8 mouse cellular contexts compared by ENCODE assay signal in genomic region chr4:62870391-62870983, GRCm38 (mm10).
DNase-seq lines count a peak whose midpoint lies in the region; ATAC-seq lines count a peak whose summit lies in the region.

No protein-coding gene starts in this region.

- no peak overlapping the region for H3K4me2 ChIP-seq in hindbrain, embryonic 14.5 days (replicated peaks)
- no peak overlapping the region; the same call in 1 of the 2 replicates for H3K4me2 ChIP-seq in forebrain, embryonic 16.5 days (ENCODE audit: low read length)
- no peak overlapping the region for H3K4me2 ChIP-seq in kidney, embryonic 15.5 days
- no peak overlapping the region for H3K4me2 ChIP-seq in liver, embryonic 12.5 days

- peak; percentile 82 for ATAC-seq in hindbrain, embryonic 14.5 days (ENCODE audit: low FRiP score)
- peak; percentile 84 for ATAC-seq in forebrain, embryonic 16.5 days
- ATAC-seq in kidney, embryonic 15.5 days (replicated peaks; ENCODE audit: low FRiP score): peak; percentile 36; the same call in 1 of the 2 replicates
- no peak for ATAC-seq in liver, embryonic 12.5 days

- H3K4me3 ChIP-seq in hindbrain, embryonic 14.5 days (replicated peaks; ENCODE audit: low read length): no peak overlapping the region
- no peak overlapping the region for H3K4me3 ChIP-seq in hindbrain, embryonic 10.5 days
- no peak overlapping the region for H3K4me3 ChIP-seq in forebrain, embryonic 16.5 days (replicated peaks; ENCODE audit: low read length)
- no peak overlapping the region for H3K4me3 ChIP-seq in kidney, embryonic 15.5 days (replicated peaks)
- no peak overlapping the region for H3K4me3 ChIP-seq in liver, embryonic 12.5 days

- H3K27me3 ChIP-seq in hindbrain, embryonic 14.5 days (ENCODE audit: control insufficient read depth, insufficient read depth, low read length): no peaks in the 10 kb centered on the region
- no peaks in the 10 kb centered on the region for H3K27me3 ChIP-seq in hindbrain, embryonic 10.5 days (ENCODE audit: insufficient read depth, poor library complexity, severe bottlenecking)
- H3K27me3 ChIP-seq in forebrain, embryonic 16.5 days (replicated peaks; ENCODE audit: control insufficient read depth, insufficient read depth, low read length): peaks cover 12% of the 10 kb centered on the region; the same call in 1 of the 2 replicates
- H3K27me3 ChIP-seq in kidney, embryonic 15.5 days: no peaks in the 10 kb centered on the region
- H3K27me3 ChIP-seq in liver, embryonic 12.5 days (replicated peaks): no peaks in the 10 kb centered on the region

- H3K27ac ChIP-seq in hindbrain, embryonic 14.5 days: peak overlapping the region; percentile 32; the same call in 1 of the 2 replicates
- H3K27ac ChIP-seq in hindbrain, embryonic 10.5 days: no peak overlapping the region
- no peak overlapping the region for H3K27ac ChIP-seq in forebrain, embryonic 16.5 days (ENCODE audit: low read length)
- H3K27ac ChIP-seq in kidney, embryonic 15.5 days: no peak overlapping the region
- no peak overlapping the region for H3K27ac ChIP-seq in liver, embryonic 12.5 days

- no peak overlapping the region for H3K9ac ChIP-seq in hindbrain, embryonic 14.5 days
- H3K9ac ChIP-seq in forebrain, embryonic 16.5 days (replicated peaks; ENCODE audit: low read depth, low read length): no peak overlapping the region
- H3K9ac ChIP-seq in kidney, embryonic 15.5 days: no peak overlapping the region
- no peak overlapping the region for H3K9ac ChIP-seq in liver, embryonic 12.5 days

- peak; percentile 34 for DNase-seq in hindbrain, embryonic 14.5 days (ENCODE audit: low spot score)
- DNase-seq in hindbrain, embryonic 10.5 days (ENCODE audit: low spot score): no peak
- peak; percentile 9 for DNase-seq in lung, postnatal 14 days
- no peak for DNase-seq in urinary bladder, postnatal 4 days (ENCODE audit: low spot score in 2 of 2)
- DNase-seq in B cell, adult 2 months: no peak

- H3K36me3 ChIP-seq in hindbrain, embryonic 14.5 days (replicated peaks; ENCODE audit: control insufficient read depth, insufficient read depth): no peaks in the 10 kb centered on the region
- no peaks in the 10 kb centered on the region for H3K36me3 ChIP-seq in hindbrain, embryonic 10.5 days
- H3K36me3 ChIP-seq in forebrain, embryonic 16.5 days (ENCODE audit: control insufficient read depth, insufficient read depth): no peaks in the 10 kb centered on the region
- no peaks in the 10 kb centered on the region for H3K36me3 ChIP-seq in kidney, embryonic 15.5 days
- no peaks in the 10 kb centered on the region for H3K36me3 ChIP-seq in liver, embryonic 12.5 days

- H3K9me3 ChIP-seq in hindbrain, embryonic 14.5 days (ENCODE audit: control insufficient read depth, low read length): no peaks in the 10 kb centered on the region
- H3K9me3 ChIP-seq in hindbrain, embryonic 10.5 days: no peaks in the 10 kb centered on the region
- no peaks in the 10 kb centered on the region for H3K9me3 ChIP-seq in forebrain, embryonic 16.5 days (ENCODE audit: control insufficient read depth, low read length)
- H3K9me3 ChIP-seq in kidney, embryonic 15.5 days (replicated peaks): no peaks in the 10 kb centered on the region; the same call in 1 of the 2 replicates
- H3K9me3 ChIP-seq in liver, embryonic 12.5 days (replicated peaks): no peaks in the 10 kb centered on the region

- WGBS in hindbrain, embryonic 14.5 days: 57% methylated on average over 14 of the region's 14 CpGs
- 79% methylated on average over 14 of the region's 14 CpGs for WGBS in hindbrain, embryonic 10.5 days
- WGBS in forebrain, embryonic 16.5 days: 22% methylated on average over 14 of the region's 14 CpGs
- 54% methylated on average over 14 of the region's 14 CpGs for WGBS in kidney, embryonic 15.5 days
- WGBS in liver, embryonic 12.5 days (ENCODE audit: insufficient replicate concordance): 62% methylated on average over 14 of the region's 14 CpGs

- peaks cover 6% of the 10 kb centered on the region; the same call in 1 of the 2 replicates for H3K4me1 ChIP-seq in hindbrain, embryonic 14.5 days (replicated peaks; ENCODE audit: control insufficient read depth, insufficient read depth, low read length)
- no peaks in the 10 kb centered on the region for H3K4me1 ChIP-seq in hindbrain, embryonic 10.5 days (replicated peaks)
- peaks cover 18% of the 10 kb centered on the region for H3K4me1 ChIP-seq in forebrain, embryonic 16.5 days (replicated peaks; ENCODE audit: control insufficient read depth, insufficient read depth, low read length)
- H3K4me1 ChIP-seq in kidney, embryonic 15.5 days: peaks cover 9% of the 10 kb centered on the region; the same call in 1 of the 2 replicates
- H3K4me1 ChIP-seq in liver, embryonic 12.5 days: no peaks in the 10 kb centered on the region

Comparison
In these comparisons a context has a peak if more than half of its experiments do, and no peak if none do; other contexts are left out.
1. DNase-seq: peak in hindbrain, embryonic 14.5 days (single experiment) and lung, postnatal 14 days (single experiment); none in hindbrain, embryonic 10.5 days (single experiment), urinary bladder, postnatal 4 days (0 of 2) and B cell, adult 2 months (0 of 2).